Mouse (Mus musculus): ENCODE measurements around the gene Dnase1l3. TPM values are rescaled to one million over a fixed set of nuclear protein-coding genes. Genes with fewer than 3 reads are reported as not detected.

Dnase1l3 gene
- 0.27 and 0.30 TPM in 2 replicates for polyA plus RNA-seq (2011; ENCODE audit: insufficient read depth, insufficient read length, low read depth, missing spikeins)

DNA sequence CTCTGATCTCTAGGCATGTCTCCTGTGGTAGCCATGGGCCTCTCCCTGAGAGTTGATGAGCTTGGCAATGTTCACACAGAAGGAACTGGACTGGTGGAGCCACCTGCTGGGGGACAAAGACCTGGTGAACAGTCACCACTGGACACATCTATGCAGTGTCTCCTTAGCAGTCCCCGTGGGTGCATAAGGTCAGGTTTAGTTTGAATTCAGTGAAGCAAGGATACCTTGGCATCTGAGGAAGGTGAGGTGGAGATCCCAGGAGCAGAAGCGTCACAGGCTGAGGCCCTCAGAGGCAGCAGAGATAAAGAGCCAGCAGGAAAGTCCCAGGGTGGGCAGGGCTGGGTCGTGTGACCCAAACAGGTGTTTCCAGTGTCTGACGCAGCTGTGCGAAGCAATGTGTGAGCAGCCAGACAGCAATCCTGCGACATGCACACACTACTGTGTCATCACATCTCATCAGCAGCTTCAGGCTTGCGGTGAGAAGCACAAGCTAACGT is at the start of gene Dnase1l3:
Dnase1l3 (minus strand) TSS at position 303 of the 497 bp plus-strand sequence.
- no peak within 1 kb of the TSS for H3K27ac ChIP-seq (ENCODE audit: insufficient read depth, low read length)
- H3K4me3 ChIP-seq (ENCODE audit: low read depth, low read length): no peak within 1 kb of the TSS
- TF ChIP-seq EP300 (IDR thresholded peaks at IDR 0.05; ENCODE audit: insufficient read depth, low read depth, low read length) (no peak), CTCF (IDR thresholded peaks at IDR 0.05; ENCODE audit: low read depth, low read length) (peak; percentile 67)
- no peak within 1 kb of the TSS for H3K9ac ChIP-seq (ENCODE audit: low read depth, poor library complexity, severe bottlenecking)
- H3K9me3 ChIP-seq (replicated peaks; ENCODE audit: control insufficient read depth, insufficient read depth, low read length, poor library complexity, severe bottlenecking): no peaks in the 10 kb centered on the region
- no peaks in the 10 kb centered on the region for H3K4me1 ChIP-seq (ENCODE audit: control insufficient read depth, insufficient read depth, low read length)
- H3K36me3 ChIP-seq (ENCODE audit: control insufficient read depth, insufficient read depth, low read length, poor library complexity, severe bottlenecking): no peaks in the 10 kb centered on the region
- H3K27me3 ChIP-seq (ENCODE audit: control insufficient read depth, insufficient read depth, low read length, poor library complexity, severe bottlenecking): no peaks in the 10 kb centered on the region

DNA sequence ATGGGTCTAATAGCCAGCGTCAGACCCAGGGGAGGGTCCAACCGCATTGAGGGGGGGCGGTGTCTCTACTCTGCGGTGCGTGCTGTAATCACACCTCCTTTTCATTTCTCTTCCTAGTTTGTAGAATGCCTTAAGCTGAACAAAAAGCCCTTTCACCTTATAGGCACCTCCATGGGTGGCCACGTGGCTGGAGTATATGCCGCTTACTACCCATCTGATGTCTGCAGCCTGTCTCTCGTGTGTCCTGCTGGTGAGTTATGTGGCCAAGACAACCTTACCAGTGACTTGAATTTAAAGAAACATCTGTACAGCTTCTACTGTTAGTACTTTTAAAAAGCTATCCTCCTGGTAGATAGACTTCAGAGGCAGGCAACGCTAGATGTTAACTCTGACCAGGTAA is 48.2 kb upstream of the Dnase1l3 start:
- no peak overlapping the region for H3K9ac ChIP-seq (ENCODE audit: low read depth, poor library complexity, severe bottlenecking)
- H3K4me3 ChIP-seq (ENCODE audit: low read depth, low read length): no peak overlapping the region
- H3K27me3 ChIP-seq (ENCODE audit: control insufficient read depth, insufficient read depth, low read length, poor library complexity, severe bottlenecking): no peaks in the 10 kb centered on the region
- H3K9me3 ChIP-seq (replicated peaks; ENCODE audit: control insufficient read depth, insufficient read depth, low read length, poor library complexity, severe bottlenecking): no peaks in the 10 kb centered on the region
- no peaks in the 10 kb centered on the region for H3K36me3 ChIP-seq (ENCODE audit: control insufficient read depth, insufficient read depth, low read length, poor library complexity, severe bottlenecking)
- peaks cover 3% of the 10 kb centered on the region for H3K4me1 ChIP-seq (ENCODE audit: control insufficient read depth, insufficient read depth, low read length)
- H3K27ac ChIP-seq (ENCODE audit: insufficient read depth, low read length): no peak overlapping the region
- no peak for TF ChIP-seq POLR2A (IDR thresholded peaks at IDR 0.05; ENCODE audit: insufficient read depth, low read length)
- no peak for TF ChIP-seq CTCF (IDR thresholded peaks at IDR 0.05; ENCODE audit: low read depth, low read length)
- TF ChIP-seq EP300 (IDR thresholded peaks at IDR 0.05; ENCODE audit: insufficient read depth, low read depth, low read length): no peak

DNA sequence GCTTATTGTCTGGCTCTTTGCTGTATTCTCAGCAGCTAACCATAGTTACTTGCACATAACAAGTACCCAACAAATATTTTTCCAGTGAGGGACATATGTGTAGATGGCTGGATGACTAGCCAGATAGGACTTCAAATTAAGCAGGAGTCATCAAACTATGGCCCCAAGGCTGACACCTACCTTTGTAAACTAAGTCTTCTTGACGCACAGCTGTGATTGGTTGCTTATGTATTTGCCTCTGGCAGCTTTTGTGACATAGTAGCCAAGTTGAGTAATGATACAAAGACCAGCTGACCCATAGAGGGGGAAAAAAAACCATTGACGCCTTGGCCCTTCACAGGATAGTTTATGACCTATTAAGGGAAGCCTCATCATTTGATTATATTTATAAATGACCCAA is 47.7 kb upstream of the Dnase1l3 start:
- no peaks in the 10 kb centered on the region for H3K27me3 ChIP-seq (ENCODE audit: control insufficient read depth, insufficient read depth, low read length, poor library complexity, severe bottlenecking)
- no peak overlapping the region for H3K9ac ChIP-seq (ENCODE audit: low read depth, poor library complexity, severe bottlenecking)
- no peak overlapping the region for H3K27ac ChIP-seq (ENCODE audit: insufficient read depth, low read length)
- no peaks in the 10 kb centered on the region for H3K36me3 ChIP-seq (ENCODE audit: control insufficient read depth, insufficient read depth, low read length, poor library complexity, severe bottlenecking)
- TF ChIP-seq POLR2A (IDR thresholded peaks at IDR 0.05; ENCODE audit: insufficient read depth, low read length) (no peak), CTCF (IDR thresholded peaks at IDR 0.05; ENCODE audit: low read depth, low read length) (no peak), EP300 (IDR thresholded peaks at IDR 0.05; ENCODE audit: insufficient read depth, low read depth, low read length) (no peak)
- peaks cover 3% of the 10 kb centered on the region for H3K4me1 ChIP-seq (ENCODE audit: control insufficient read depth, insufficient read depth, low read length)
- H3K9me3 ChIP-seq (replicated peaks; ENCODE audit: control insufficient read depth, insufficient read depth, low read length, poor library complexity, severe bottlenecking): no peaks in the 10 kb centered on the region
- H3K4me3 ChIP-seq (ENCODE audit: low read depth, low read length): no peak overlapping the region

DNA sequence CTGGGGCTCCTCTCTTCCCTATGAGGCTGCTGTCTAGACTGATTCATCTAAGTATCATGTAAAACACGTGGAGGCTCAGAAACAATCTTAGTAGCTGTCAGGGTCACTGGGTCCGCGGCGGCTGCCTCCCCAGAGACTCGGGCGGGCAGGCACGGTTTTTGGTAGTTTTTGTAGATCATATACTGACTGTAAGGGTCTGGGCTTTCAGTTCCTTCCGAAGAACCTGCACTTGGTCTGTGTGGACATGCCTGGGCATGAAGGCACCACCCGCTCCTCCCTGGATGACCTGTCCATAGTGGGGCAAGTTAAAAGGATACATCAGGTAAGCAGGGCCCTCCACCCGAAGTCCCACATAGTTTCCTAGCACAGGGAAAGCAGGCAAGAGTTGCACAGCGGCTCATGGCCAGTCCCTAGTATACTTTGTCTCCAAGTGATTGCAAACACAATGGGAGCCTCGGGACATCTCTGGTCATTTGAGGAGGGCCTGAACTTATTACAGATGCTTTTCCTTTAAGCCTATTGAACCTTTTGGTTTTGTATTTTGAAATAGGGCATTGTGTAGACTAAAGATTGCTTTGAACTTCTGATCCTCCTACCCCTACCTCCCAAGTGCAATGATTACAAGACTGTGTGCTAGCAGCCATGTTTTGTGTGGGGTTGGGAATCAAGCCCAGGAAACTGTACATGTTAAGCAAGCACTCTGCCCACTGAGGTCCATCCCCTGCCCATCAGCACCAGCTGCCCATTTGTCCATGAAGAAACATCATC is 46.7 kb upstream of the Dnase1l3 start:
- H3K4me1 ChIP-seq (ENCODE audit: control insufficient read depth, insufficient read depth, low read length): peaks cover 3% of the 10 kb centered on the region
- H3K36me3 ChIP-seq (ENCODE audit: control insufficient read depth, insufficient read depth, low read length, poor library complexity, severe bottlenecking): no peaks in the 10 kb centered on the region
- no peak for TF ChIP-seq CTCF (IDR thresholded peaks at IDR 0.05; ENCODE audit: low read depth, low read length)
- no peak for TF ChIP-seq POLR2A (IDR thresholded peaks at IDR 0.05; ENCODE audit: insufficient read depth, low read length)
- peak; percentile 50; the same call in 1 of the 2 replicates for TF ChIP-seq EP300 (IDR thresholded peaks at IDR 0.05; ENCODE audit: insufficient read depth, low read depth, low read length)
- no peaks in the 10 kb centered on the region for H3K9me3 ChIP-seq (replicated peaks; ENCODE audit: control insufficient read depth, insufficient read depth, low read length, poor library complexity, severe bottlenecking)
- H3K27ac ChIP-seq (ENCODE audit: insufficient read depth, low read length): peak overlapping the region; percentile 20; the same call in 1 of the 2 replicates
- H3K4me3 ChIP-seq (ENCODE audit: low read depth, low read length): no peak overlapping the region
- no peaks in the 10 kb centered on the region for H3K27me3 ChIP-seq (ENCODE audit: control insufficient read depth, insufficient read depth, low read length, poor library complexity, severe bottlenecking)
- no peak overlapping the region for H3K9ac ChIP-seq (ENCODE audit: low read depth, poor library complexity, severe bottlenecking)

DNA sequence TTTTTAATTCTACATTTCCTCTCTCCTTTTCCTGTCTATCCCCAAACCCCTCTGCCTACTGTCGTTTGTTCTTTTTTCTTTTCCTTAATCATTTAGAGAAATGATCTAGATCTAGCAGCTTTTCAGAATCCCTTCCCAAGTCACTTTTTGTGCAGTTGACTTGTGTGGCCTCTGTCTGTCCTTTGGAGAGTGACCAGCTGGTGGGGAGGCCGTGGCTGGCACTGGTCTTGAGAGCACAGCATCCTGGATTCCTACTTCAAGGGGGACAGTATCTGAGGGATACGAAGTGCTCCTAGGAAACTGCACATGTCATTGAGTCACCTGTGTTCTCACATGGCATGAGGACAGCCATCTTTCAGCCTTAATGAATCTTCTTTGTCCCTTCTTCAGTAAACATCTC is 45.8 kb upstream of the Dnase1l3 start:
- TF ChIP-seq CTCF (IDR thresholded peaks at IDR 0.05; ENCODE audit: low read depth, low read length) (no peak), EP300 (IDR thresholded peaks at IDR 0.05; ENCODE audit: insufficient read depth, low read depth, low read length) (no peak), POLR2A (IDR thresholded peaks at IDR 0.05; ENCODE audit: insufficient read depth, low read length) (no peak)
- Histone ChIP-seq H3K9me3 (replicated peaks; ENCODE audit: control insufficient read depth, insufficient read depth, low read length, poor library complexity, severe bottlenecking) (no peaks in the 10 kb centered on the region), H3K27me3 (ENCODE audit: control insufficient read depth, insufficient read depth, low read length, poor library complexity, severe bottlenecking) (no peaks in the 10 kb centered on the region)

DNA sequence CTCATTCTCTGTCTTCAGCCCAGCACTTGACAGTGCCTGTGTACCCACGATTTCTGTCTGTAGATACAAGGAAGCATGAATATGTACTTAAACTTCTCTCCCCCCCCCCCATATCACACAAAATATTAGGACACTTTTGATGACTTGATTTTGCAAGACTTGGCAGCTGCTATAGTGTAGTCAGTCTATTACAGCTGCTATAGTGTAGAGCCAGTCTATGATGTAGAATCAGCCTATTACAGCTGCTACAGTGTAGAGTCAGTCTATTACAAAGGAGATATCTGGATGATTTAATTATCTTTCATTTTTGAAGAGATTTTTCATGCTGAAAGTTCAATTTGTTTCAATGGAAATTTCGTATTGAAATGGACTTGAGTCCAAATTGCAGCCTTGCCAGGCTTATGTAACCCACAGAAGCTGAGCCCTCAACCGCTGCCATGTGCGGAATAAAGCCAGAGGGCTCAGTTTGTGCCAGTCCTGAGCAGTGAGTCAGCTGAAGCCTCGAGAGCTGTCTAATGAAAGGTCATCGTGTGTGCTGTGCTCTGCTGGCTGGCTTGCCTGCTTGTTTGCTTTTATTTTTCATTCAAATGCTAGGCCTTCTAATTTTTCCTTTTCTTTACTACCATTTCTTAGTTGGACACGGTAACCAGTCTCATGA is 44.5 kb upstream of the Dnase1l3 start:
- H3K27me3 ChIP-seq (ENCODE audit: control insufficient read depth, insufficient read depth, low read length, poor library complexity, severe bottlenecking): no peaks in the 10 kb centered on the region
- TF ChIP-seq EP300 (IDR thresholded peaks at IDR 0.05; ENCODE audit: insufficient read depth, low read depth, low read length) (no peak), POLR2A (IDR thresholded peaks at IDR 0.05; ENCODE audit: insufficient read depth, low read length) (no peak), CTCF (IDR thresholded peaks at IDR 0.05; ENCODE audit: low read depth, low read length) (no peak)

More for the DNA sequence above, 45.8 kb upstream of the Dnase1l3 start:
- Histone ChIP-seq H3K4me3 (ENCODE audit: low read depth, low read length) (no peak overlapping the region), H3K36me3 (ENCODE audit: control insufficient read depth, insufficient read depth, low read length, poor library complexity, severe bottlenecking) (no peaks in the 10 kb centered on the region), H3K4me1 (ENCODE audit: control insufficient read depth, insufficient read depth, low read length) (peaks cover 3% of the 10 kb centered on the region), H3K27ac (ENCODE audit: insufficient read depth, low read length) (no peak overlapping the region), H3K9ac (ENCODE audit: low read depth, poor library complexity, severe bottlenecking) (no peak overlapping the region)

More for the DNA sequence above, 44.5 kb upstream of the Dnase1l3 start:
- H3K9ac ChIP-seq (ENCODE audit: low read depth, poor library complexity, severe bottlenecking): no peak overlapping the region
- H3K9me3 ChIP-seq (replicated peaks; ENCODE audit: control insufficient read depth, insufficient read depth, low read length, poor library complexity, severe bottlenecking): no peaks in the 10 kb centered on the region
- H3K27ac ChIP-seq (ENCODE audit: insufficient read depth, low read length): no peak overlapping the region
- H3K4me1 ChIP-seq (ENCODE audit: control insufficient read depth, insufficient read depth, low read length): peaks cover 3% of the 10 kb centered on the region
- H3K36me3 ChIP-seq (ENCODE audit: control insufficient read depth, insufficient read depth, low read length, poor library complexity, severe bottlenecking): no peaks in the 10 kb centered on the region
- no peak overlapping the region for H3K4me3 ChIP-seq (ENCODE audit: low read depth, low read length)
